8 mouse cellular contexts compared by ENCODE assay signal in the genomic region with DNA sequence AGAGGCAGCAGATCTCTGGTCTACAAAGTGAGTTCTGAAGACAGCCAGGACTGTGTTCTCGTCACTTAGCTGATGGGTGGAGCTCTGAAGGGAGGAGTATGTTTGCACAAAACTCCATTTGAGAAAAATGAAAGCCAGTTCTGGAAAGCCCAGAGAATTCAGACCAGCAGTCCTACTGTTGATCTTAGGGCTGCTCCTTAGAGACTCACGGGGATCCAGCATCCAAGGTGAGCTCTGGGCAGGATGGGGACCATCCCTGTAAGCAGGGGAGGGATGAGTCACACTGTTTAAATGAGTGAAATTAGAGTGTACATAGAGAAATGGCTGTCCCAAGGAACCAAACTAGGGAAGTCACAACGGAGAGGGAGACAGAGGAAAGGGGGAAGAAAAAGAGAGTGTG. TPM values are rescaled to one million over a fixed set of nuclear protein-coding genes. Genes with fewer than 3 reads are reported as not detected.
DNase-seq lines count a peak whose midpoint lies in the region; ATAC-seq and TF ChIP-seq lines count a peak whose summit lies in the region.

A gene (plus strand): TSS at position 102 of the 400 bp plus-strand sequence.

- no peak; the same call in 1 of the 2 replicates for ATAC-seq in hindbrain, embryonic 12.5 days (ENCODE audit: low FRiP score)
- no peak for ATAC-seq in liver, postnatal 0 days

- peak; percentile 2 for DNase-seq in liver, adult 2 months (ENCODE audit: extremely low read depth, low read depth, low spot score)
- no peak for DNase-seq in liver
- no peak for DNase-seq in liver, postnatal 0 days
- DNase-seq in skeletal muscle tissue, adult 2 months (ENCODE audit: low read depth, low spot score): peak; percentile 41
- DNase-seq in frontal cortex, postnatal 14 days (ENCODE audit: low spot score in 2 of 2): no peak
- DNase-seq in thymus, postnatal 0 days (ENCODE audit: low spot score): no peak

- peak within 1 kb of the TSS; percentile 63 for H3K4me2 ChIP-seq in hindbrain, embryonic 12.5 days (replicated peaks)
- peak within 1 kb of the TSS; percentile 69 for H3K4me2 ChIP-seq in liver, postnatal 0 days (ENCODE audit: low read depth, low read length)

- no peak for TF ChIP-seq CTCF in liver, adult 2 months (IDR thresholded peaks at IDR 0.05; ENCODE audit: low read depth, low read length)
- TF ChIP-seq CTCF in embryonic fibroblast, embryonic 13.5 days (IDR thresholded peaks at IDR 0.05; ENCODE audit: borderline replicate concordance, insufficient read depth, low read length): no peak
- no peak for TF ChIP-seq CTCF in liver, postnatal 0 days (IDR thresholded peaks at IDR 0.05; ENCODE audit: low read depth)

- peak within 1 kb of the TSS; percentile 58 for H3K27ac ChIP-seq in liver, adult 2 months (replicated peaks; ENCODE audit: insufficient read depth, low read depth, low read length)
- H3K27ac ChIP-seq in embryonic fibroblast, embryonic 13.5 days (ENCODE audit: insufficient read depth, low read length): peak within 1 kb of the TSS; percentile 76
- H3K27ac ChIP-seq in hindbrain, embryonic 12.5 days: peak within 1 kb of the TSS; percentile 44; the same call in 1 of the 2 replicates
- peak within 1 kb of the TSS; percentile 55 for H3K27ac ChIP-seq in liver, postnatal 0 days (ENCODE audit: low read depth)

- no peak for TF ChIP-seq POLR2A in liver, adult 2 months (IDR thresholded peaks at IDR 0.05; ENCODE audit: extremely low read depth, insufficient read depth, low read length)
- peak; percentile 37 for TF ChIP-seq POLR2A in embryonic fibroblast, embryonic 13.5 days (IDR thresholded peaks at IDR 0.05; ENCODE audit: low read depth, low read length)

- peak within 1 kb of the TSS; percentile 68 for H3K9ac ChIP-seq in liver, adult 2 months (ENCODE audit: low read depth, low read length)
- peak within 1 kb of the TSS; percentile 51 for H3K9ac ChIP-seq in hindbrain, embryonic 12.5 days
- 0 out of 2 replicates have a peak within 1 kb of the TSS, but pooled peaks have one; percentile 8 for H3K9ac ChIP-seq in liver, postnatal 0 days (replicated peaks)

- H3K4me3 ChIP-seq in liver, adult 2 months (ENCODE audit: insufficient read depth, low read depth, low read length): peak within 1 kb of the TSS; percentile 47
- H3K4me3 ChIP-seq in embryonic fibroblast, embryonic 13.5 days (ENCODE audit: insufficient read depth, low read length): peak within 1 kb of the TSS; percentile 42
- peak within 1 kb of the TSS; percentile 33 for H3K4me3 ChIP-seq in hindbrain, embryonic 12.5 days
- H3K4me3 ChIP-seq in liver, postnatal 0 days (ENCODE audit: low read depth, low read length): peak within 1 kb of the TSS; percentile 37

- 15% methylated on average over 3 of the region's 3 CpGs for WGBS in liver, adult 2 months
- 19% methylated on average over 3 of the region's 3 CpGs for WGBS in hindbrain, embryonic 12.5 days
- WGBS in liver, postnatal 0 days (ENCODE audit: insufficient replicate concordance): 9% methylated on average over 3 of the region's 3 CpGs

- TF ChIP-seq EP300 in liver, postnatal 0 days (IDR thresholded peaks at IDR 0.05; ENCODE audit: low read depth): no peak

- H3K79me2 ChIP-seq in liver, adult 2 months (ENCODE audit: control insufficient read depth, insufficient read depth, low read length): no peaks in the 10 kb centered on the region

- no peaks in the 10 kb centered on the region for H3K36me3 ChIP-seq in liver, adult 2 months (ENCODE audit: control insufficient read depth, insufficient read depth, low read length)
- no peaks in the 10 kb centered on the region for H3K36me3 ChIP-seq in hindbrain, embryonic 12.5 days
- no peaks in the 10 kb centered on the region for H3K36me3 ChIP-seq in liver, postnatal 0 days (replicated peaks; ENCODE audit: insufficient read depth, low read length)

- no peaks in the 10 kb centered on the region for H3K9me3 ChIP-seq in hindbrain, embryonic 12.5 days (replicated peaks)
- H3K9me3 ChIP-seq in liver, postnatal 0 days (ENCODE audit: low read length): no peaks in the 10 kb centered on the region

- H3K4me1 ChIP-seq in liver, adult 2 months (ENCODE audit: control insufficient read depth, insufficient read depth, low read length): no peaks in the 10 kb centered on the region
- no peaks in the 10 kb centered on the region for H3K4me1 ChIP-seq in embryonic fibroblast, embryonic 13.5 days (ENCODE audit: control insufficient read depth, insufficient read depth, low read length)
- H3K4me1 ChIP-seq in hindbrain, embryonic 12.5 days: peaks cover 4% of the 10 kb centered on the region
- no peaks in the 10 kb centered on the region; the same call in 1 of the 2 replicates for H3K4me1 ChIP-seq in liver, postnatal 0 days (ENCODE audit: insufficient read depth)

- H3K27me3 ChIP-seq in liver, adult 2 months (ENCODE audit: control insufficient read depth, insufficient read depth, low read length): no peaks in the 10 kb centered on the region
- H3K27me3 ChIP-seq in hindbrain, embryonic 12.5 days: no peaks in the 10 kb centered on the region
- no peaks in the 10 kb centered on the region for H3K27me3 ChIP-seq in liver, postnatal 0 days (ENCODE audit: insufficient read depth, low read length)

RNA-seq across cellular contexts. Expression of the gene that starts here (rescaled TPM):
- total RNA-seq in liver, adult 2 months (2014; rRNA removed): 0.83 and 1.1 TPM in 2 replicates
- polyA plus RNA-seq in liver, adult 2 months (2012; rRNA removed): 0.37 and 0.50 TPM in 2 replicates
- 1.8 and 3.0 TPM in 2 replicates for polyA plus RNA-seq in embryonic fibroblast, embryonic 13.5 days (2011; ENCODE audit: insufficient read length, low read depth, missing spikeins)
- polyA plus RNA-seq in hindbrain, embryonic 12.5 days (2016; fragmentation: Nextera tagmentation; extraction: Ambion mirVana): 0.27 and 0.45 TPM in 2 replicates
- 0.17 and 0.36 TPM in 2 replicates for polyA plus RNA-seq in liver, postnatal 0 days (2015; fragmentation: Nextera tagmentation; extraction: Ambion mirVana)
- polyA plus RNA-seq in thymus, postnatal 0 days (2015; fragmentation: Nextera tagmentation; extraction: Ambion mirVana): 0.26 and 0.44 TPM in 2 replicates

Comparison
In these comparisons a context has a peak if more than half of its experiments do, and no peak if none do; other contexts are left out.
1. DNase-seq: peak in liver, adult 2 months (single experiment) and skeletal muscle tissue, adult 2 months (single experiment); none in liver (single experiment), liver, postnatal 0 days (single experiment), frontal cortex, postnatal 14 days (0 of 2) and thymus, postnatal 0 days (single experiment).
2. H3K9ac ChIP-seq: peak in every context shown above with its lines; median percentile 68 in liver, adult 2 months; 51 in hindbrain, embryonic 12.5 days; 8 in liver, postnatal 0 days.
3. Peak in every context shown above with its lines, with median percentiles within 50 percentile points of each other: H3K27ac ChIP-seq and H3K4me3 ChIP-seq.